Mouse (Mus musculus) midbrain, embryonic 11.5 days (tissue): ENCODE measurements around the gene Anpep. TPM values are rescaled to one million over a fixed set of nuclear protein-coding genes. Genes with fewer than 3 reads are reported as not detected.
"Not testable (repeated sequence)": the region's sequence is repeated elsewhere in the genome, so short reads cannot be mapped to it uniquely, and the experiment has no call there.

Experiments used
- ATAC-seq: fragments of 200-750 bp; cut with Nextera tagmentation; 2 replicates; pipeline ENCODE4 v1.8.0; 2017; ENCODE audit warnings: moderate TSS enrichment, moderate library complexity; ENCODE audit not compliant: low FRiP score
- DNase-seq: peaks from one replicate; pipeline ENCODE4 v3.0.0; 2015; ENCODE audit warnings: low spot score; ENCODE audit errors: missing footprints
- H3K27ac ChIP-seq: fragments of 300-500 bp; sonication (generic); 2 replicates; pipeline ENCODE4 v1.5.1; 2014; ENCODE audit warnings: low read depth, low read length
- H3K27me3 ChIP-seq: fragments of 300-500 bp; sonication (generic); 2 replicates; pipeline ENCODE4 v1.6.1; 2014; ENCODE audit warnings: mild to moderate bottlenecking, low read length, moderate library complexity, mixed read lengths; ENCODE audit not compliant: control insufficient read depth, insufficient read depth
- H3K36me3 ChIP-seq: fragments of 300-500 bp; sonication (generic); 2 replicates; pipeline ENCODE4 v1.6.1; 2014; ENCODE audit warnings: mild to moderate bottlenecking, low read length, moderate library complexity, mixed read lengths; ENCODE audit not compliant: control insufficient read depth, insufficient read depth
- H3K4me1 ChIP-seq: fragments of 300-500 bp; sonication (generic); 2 replicates; pipeline ENCODE4 v1.6.1; 2014; ENCODE audit warnings: low read length; ENCODE audit not compliant: control insufficient read depth, insufficient read depth
- H3K4me2 ChIP-seq: fragments of 300-500 bp; sonication (generic); 2 replicates; pipeline ENCODE4 v1.6.1; 2014; ENCODE audit warnings: mild to moderate bottlenecking, moderate library complexity
- H3K4me3 ChIP-seq: fragments of 300-500 bp; sonication (generic); 2 replicates; pipeline ENCODE4 v1.5.1; 2014; ENCODE audit warnings: low read depth, low read length
- H3K9ac ChIP-seq: fragments of 300-500 bp; sonication (generic); 2 replicates; pipeline ENCODE4 v1.6.1; 2014; ENCODE audit warnings: low read length
- H3K9me3 ChIP-seq: fragments of 300-500 bp; sonication (generic); 2 replicates; pipeline ENCODE4 v1.6.1; 2016; ENCODE audit warnings: low read length; ENCODE audit not compliant: control insufficient read depth
- WGBS: fragments of 180-500 bp; shearing (Covaris S2); extraction: QIAGEN DNeasy Blood & Tissue Kit; methylation state at CpG from one replicate; pipeline ENCODE4 v1.1.7; 2014; 5-methylcytosine and 5-hydroxymethylcytosine counted together
- polyA plus RNA-seq: library from polyadenylated mRNA; unstranded; fragments of >200 nt; fragmentation: Nextera tagmentation; extraction: Ambion mirVana; gene quantifications from 2 replicates; pipeline ENCODE4 v1.2.1, GENCODE M21; 2014

Anpep gene
- polyA plus RNA-seq, 1 experiment from 2014 or later: 5.6 TPM

GRCm38 (mm10) chr7:79802037-79802436 lies 58.8 kb downstream of the Anpep start:
- Histone ChIP-seq H3K4me3 (no peak overlapping the region), H3K27me3 (no peaks in the 10 kb centered on the region), H3K4me1 (peaks cover 2% of the 10 kb centered on the region; the same call in 1 of the 2 replicates), H3K9me3 (no peaks in the 10 kb centered on the region), H3K9ac (no peak overlapping the region), H3K27ac (no peak overlapping the region), H3K36me3 (no peaks in the 10 kb centered on the region), H3K4me2 (no peak overlapping the region)
- no peak for ATAC-seq
- WGBS: 73% methylated on average over 5 of the region's 5 CpGs
- no peak for DNase-seq

GRCm38 (mm10) chr7:79801391-79801790 lies 59.5 kb downstream of the Anpep start:
- H3K27ac ChIP-seq: no peak overlapping the region
- no peaks in the 10 kb centered on the region for H3K36me3 ChIP-seq
- 78% methylated on average over 11 of the region's 11 CpGs for WGBS
- H3K4me2 ChIP-seq: no peak overlapping the region
- ATAC-seq (no peak), DNase-seq (no peak)
- no peak overlapping the region for H3K4me3 ChIP-seq
- H3K9me3 ChIP-seq: no peaks in the 10 kb centered on the region
- H3K27me3 ChIP-seq: no peaks in the 10 kb centered on the region
- peaks cover 2% of the 10 kb centered on the region; the same call in 1 of the 2 replicates for H3K4me1 ChIP-seq
- no peak overlapping the region for H3K9ac ChIP-seq

- H3K4me1 ChIP-seq: peaks cover 2% of the 10 kb centered on the region; the same call in 1 of the 2 replicates
Measured at GRCm38 (mm10) chr7:79800336-79800735, 60.5 kb downstream of the Anpep start.

GRCm38 (mm10) chr7:79799506-79799905 lies 61.4 kb downstream of the Anpep start:
- ATAC-seq: no peak
- Histone ChIP-seq H3K4me3 (no peak overlapping the region), H3K36me3 (no peaks in the 10 kb centered on the region), H3K4me1 (peaks cover 2% of the 10 kb centered on the region; the same call in 1 of the 2 replicates), H3K27me3 (peaks cover under 1% of the 10 kb centered on the region; the same call in 1 of the 2 replicates), H3K9me3 (no peaks in the 10 kb centered on the region), H3K27ac (no peak overlapping the region), H3K4me2 (no peak overlapping the region), H3K9ac (no peak overlapping the region)
- WGBS: 73% methylated on average over 6 of the region's 6 CpGs
- DNase-seq: no peak

More at GRCm38 (mm10) chr7:79800336-79800735, 60.5 kb downstream of the Anpep start:
- no peaks in the 10 kb centered on the region for H3K27me3 ChIP-seq
- H3K27ac ChIP-seq: no peak overlapping the region
- no peaks in the 10 kb centered on the region for H3K36me3 ChIP-seq
- no peak overlapping the region for H3K4me2 ChIP-seq
- WGBS: 84% methylated on average over 4 of the region's 4 CpGs
- DNase-seq: peak; percentile 28
- no peak overlapping the region for H3K9ac ChIP-seq
- no peak for ATAC-seq
- H3K4me3 ChIP-seq: no peak overlapping the region
- H3K9me3 ChIP-seq: no peaks in the 10 kb centered on the region

- H3K4me1 ChIP-seq: peaks cover 2% of the 10 kb centered on the region; the same call in 1 of the 2 replicates
- peak; percentile 98 for DNase-seq
- 3% methylated on average over 8 of the region's 8 CpGs for WGBS
- H3K4me3 ChIP-seq: no peak overlapping the region
- H3K27me3 ChIP-seq: peaks cover 6% of the 10 kb centered on the region
- no peak overlapping the region for H3K27ac ChIP-seq
- H3K9ac ChIP-seq: no peak overlapping the region
- H3K9me3 ChIP-seq: no peaks in the 10 kb centered on the region
- no peak for ATAC-seq
- H3K36me3 ChIP-seq: no peaks in the 10 kb centered on the region
- H3K4me2 ChIP-seq: no peak overlapping the region
Measured at GRCm38 (mm10) chr7:79799048-79799447, 61.8 kb downstream of the Anpep start.

GRCm38 (mm10) chr7:79798606-79799005 lies 62.3 kb downstream of the Anpep start:
- 20% methylated on average over 5 of the region's 5 CpGs for WGBS
- ATAC-seq (no peak), DNase-seq (no peak)
- H3K4me3 ChIP-seq: no peak overlapping the region
- H3K9ac ChIP-seq: no peak overlapping the region
- H3K36me3 ChIP-seq: no peaks in the 10 kb centered on the region
- no peaks in the 10 kb centered on the region for H3K9me3 ChIP-seq
- no peak overlapping the region for H3K4me2 ChIP-seq
- H3K27me3 ChIP-seq: peaks cover 10% of the 10 kb centered on the region
- H3K27ac ChIP-seq: no peak overlapping the region
- H3K4me1 ChIP-seq: peaks cover 2% of the 10 kb centered on the region; the same call in 1 of the 2 replicates

- no peak for ATAC-seq
- Histone ChIP-seq H3K27me3 (peaks cover 36% of the 10 kb centered on the region), H3K36me3 (no peaks in the 10 kb centered on the region), H3K9ac (peak within 1 kb of the TSS; percentile 33), H3K9me3 (no peaks in the 10 kb centered on the region), H3K4me3 (peak within 1 kb of the TSS; percentile 34), H3K27ac (no peak within 1 kb of the TSS), H3K4me1 (peaks cover 7% of the 10 kb centered on the region), H3K4me2 (peak within 1 kb of the TSS; percentile 54)
- WGBS: 70% methylated on average over 6 of the region's 6 CpGs
- DNase-seq: peak; percentile 87
Measured at GRCm38 (mm10) chr7:79793688-79794087, 67.2 kb downstream of the Anpep start, which contains the start of gene Mesp1. Gene Mesp1, minus strand, starts transcription at chr7:79793788.

- Histone ChIP-seq H3K27me3 (peaks cover 36% of the 10 kb centered on the region), H3K27ac (no peak overlapping the region), H3K9ac (peak overlapping the region; percentile 33), H3K4me1 (peaks cover 7% of the 10 kb centered on the region), H3K36me3 (no peaks in the 10 kb centered on the region), H3K4me3 (peak overlapping the region; percentile 34), H3K4me2 (peak overlapping the region; percentile 54), H3K9me3 (no peaks in the 10 kb centered on the region)
- WGBS: 1% methylated on average over 80 of the region's 80 CpGs
- ATAC-seq (peak; percentile 49), DNase-seq (peak; percentile 96)
Measured at GRCm38 (mm10) chr7:79792635-79793421, 68.0 kb downstream of the Anpep start.

GRCm38 (mm10) chr7:79789812-79790211 lies 71.0 kb downstream of the Anpep start:
- 21% methylated on average over 2 of the region's 2 CpGs for WGBS
- peak; percentile 19 for DNase-seq
- H3K36me3 ChIP-seq: not testable (repeated sequence)

More at GRCm38 (mm10) chr7:79789812-79790211, 71.0 kb downstream of the Anpep start:
- not testable (repeated sequence) for ATAC-seq, H3K4me2 ChIP-seq, H3K27ac ChIP-seq, H3K4me3 ChIP-seq, H3K9me3 ChIP-seq, H3K9ac ChIP-seq, H3K4me1 ChIP-seq
- peaks cover 36% of the 10 kb centered on the region for H3K27me3 ChIP-seq
